8 mouse cellular contexts compared by ENCODE assay signal in genomic region chr16:18629390-18630231, GRCm38 (mm10). TPM values are rescaled to one million over a fixed set of nuclear protein-coding genes. Genes with fewer than 3 reads are reported as not detected.
A peak's percentile ranks its signal among the peaks of the same experiment; 100 is the strongest.
DNase-seq lines count a peak whose midpoint lies in the region; ATAC-seq lines count a peak whose summit lies in the region.

Gene Sept5 (minus strand): TSS chr16:18629954.

- WGBS in hindbrain, embryonic 13.5 days: 1% methylated on average over 55 of the region's 93 CpGs

- peak within 1 kb of the TSS; percentile 94 for H3K27ac ChIP-seq in hindbrain, embryonic 13.5 days

- peak within 1 kb of the TSS; percentile 84 for H3K4me3 ChIP-seq in hindbrain, embryonic 13.5 days

- peak; percentile 55 for DNase-seq in CD4-positive, CD25-positive, alpha-beta regulatory T cell, adult 2 months (ENCODE audit: low read depth, low spot score)
- peak; percentile 89 to 92 for DNase-seq in cerebellum, postnatal 10 days
- DNase-seq in frontal cortex, postnatal 36 days (ENCODE audit: low spot score in 2 of 2): peak; percentile 64 to 73
- peak; percentile 67 to 71 for DNase-seq in layer of hippocampus, postnatal 36 days
- DNase-seq in lung, postnatal 25 days (ENCODE audit: low spot score): peak; percentile 51
- peak; percentile 56 to 59 for DNase-seq in right cerebral cortex, adult 2 months (ENCODE audit: low spot score in 2 of 2)

- peak within 1 kb of the TSS; percentile 96 for H3K9ac ChIP-seq in hindbrain, embryonic 13.5 days

- peaks cover 11% of the 10 kb centered on the region for H3K36me3 ChIP-seq in hindbrain, embryonic 13.5 days

- H3K4me1 ChIP-seq in hindbrain, embryonic 13.5 days (replicated peaks): peaks cover 45% of the 10 kb centered on the region

- ATAC-seq in CD4-positive, CD25-positive, alpha-beta regulatory T cell, adult 4 months: no peak
- ATAC-seq in hindbrain, embryonic 13.5 days (ENCODE audit: low FRiP score): peak; percentile 58

- H3K9me3 ChIP-seq in hindbrain, embryonic 13.5 days: no peaks in the 10 kb centered on the region

- H3K27me3 ChIP-seq in hindbrain, embryonic 13.5 days: peaks cover 19% of the 10 kb centered on the region

- H3K4me2 ChIP-seq in hindbrain, embryonic 13.5 days: peak within 1 kb of the TSS; percentile 88

RNA-seq across cellular contexts. Expression of gene Sept5, which starts in this region (rescaled TPM):
- 1 to 10 TPM in 1 of 2 experiments, under 1 TPM in 1; 0.36 to 1.5 TPM for polyA plus RNA-seq in CD4-positive, CD25-positive, alpha-beta regulatory T cell, adult 4 months (2017; shearing (Covaris generic))
- polyA plus RNA-seq in hindbrain, embryonic 13.5 days (2015; fragmentation: Nextera tagmentation; extraction: Ambion mirVana): 169 and 176 TPM in 2 replicates
- 100 to 1,000 TPM; 548 to 589 TPM for total RNA-seq in layer of hippocampus, postnatal 36 days (2021)

Comparison
In these comparisons a context has a peak if more than half of its experiments do, and no peak if none do; other contexts are left out.
1. RNA of gene Sept5 (polyA plus RNA-seq): 169 to 176 TPM in hindbrain, embryonic 13.5 days; 0.36 to 1.5 TPM in CD4-positive, CD25-positive, alpha-beta regulatory T cell, adult 4 months; every median in the first group is over 10 times any median in the second.
2. Peak in every context shown above with its lines, with median percentiles within 50 percentile points of each other: DNase-seq.